ENCODE assay signal across 13 mouse cellular contexts in genomic region chr5:111122332-111123049, GRCm38 (mm10).
DNase-seq lines count a peak whose midpoint lies in the region; ATAC-seq and TF ChIP-seq lines count a peak whose summit lies in the region.
"Had no signal": no experiment of that assay in that cellular context is flagged by ENCODE, and none has a peak within 500 bp of the region (broad histone marks: within the 10 kb centered on the region; RNA-seq: fewer than 3 reads in every experiment).

No protein-coding gene starts in this region.

- no peak for ATAC-seq in forebrain, embryonic 13.5 days
- no peak for ATAC-seq in forebrain, embryonic 11.5 days (replicated peaks; ENCODE audit: low FRiP score)
- no peak for ATAC-seq in neural tube, embryonic 15.5 days (ENCODE audit: low FRiP score)
- ATAC-seq in forebrain, postnatal 0 days = no peak
- ATAC-seq: liver, postnatal 0 days had no signal

- H3K4me2 ChIP-seq in forebrain, embryonic 13.5 days = no peak overlapping the region
- H3K4me2 ChIP-seq in forebrain, embryonic 11.5 days (ENCODE audit: low read depth, low read length, severe bottlenecking) = no peak overlapping the region
- no peak overlapping the region for H3K4me2 ChIP-seq in neural tube, embryonic 15.5 days
- 0 out of 2 replicates have a peak overlapping the region, but pooled peaks have one; percentile 16 for H3K4me2 ChIP-seq in forebrain, postnatal 0 days (ENCODE audit: low read depth)
- H3K4me2 ChIP-seq: limb, embryonic 13.5 days had no signal

- H3K27ac ChIP-seq in forebrain, embryonic 13.5 days = peak overlapping the region; percentile 41
- H3K27ac ChIP-seq in forebrain, embryonic 11.5 days (ENCODE audit: low read depth, low read length) = no peak overlapping the region
- peak overlapping the region; percentile 63 for H3K27ac ChIP-seq in neural tube, embryonic 15.5 days (replicated peaks)
- peak overlapping the region; percentile 73; the same call in 1 of the 2 replicates for H3K27ac ChIP-seq in forebrain, postnatal 0 days (ENCODE audit: low read depth, low read length)
- H3K27ac ChIP-seq: kidney, postnatal 0 days; limb, embryonic 13.5 days had no signal

- no peak for TF ChIP-seq CTCF in forebrain, postnatal 0 days (IDR thresholded peaks at IDR 0.05; ENCODE audit: low read depth)

- no peak overlapping the region for H3K9ac ChIP-seq in forebrain, embryonic 13.5 days
- no peak overlapping the region for H3K9ac ChIP-seq in forebrain, embryonic 11.5 days (ENCODE audit: low read length)
- no peak overlapping the region for H3K9ac ChIP-seq in neural tube, embryonic 15.5 days (replicated peaks)
- H3K9ac ChIP-seq in forebrain, postnatal 0 days = no peak overlapping the region
- H3K9ac ChIP-seq: limb, embryonic 13.5 days; liver, postnatal 0 days had no signal

- no peaks in the 10 kb centered on the region for H3K9me3 ChIP-seq in forebrain, embryonic 13.5 days (replicated peaks)
- no peaks in the 10 kb centered on the region for H3K9me3 ChIP-seq in forebrain, embryonic 11.5 days (ENCODE audit: control insufficient read depth, low read length)
- H3K9me3 ChIP-seq in neural tube, embryonic 15.5 days (replicated peaks) = no peaks in the 10 kb centered on the region
- H3K9me3 ChIP-seq in forebrain, postnatal 0 days (ENCODE audit: low read length) = no peaks in the 10 kb centered on the region
- H3K9me3 ChIP-seq: limb, embryonic 13.5 days had no signal

- no peak for DNase-seq in forebrain, embryonic 11.5 days (ENCODE audit: low spot score)
- no peak for DNase-seq in neural tube, embryonic 10.5 days (ENCODE audit: extremely low spot score, low spot score)
- DNase-seq in forebrain, postnatal 0 days = peak; percentile 32
- no peak for DNase-seq in embryo, embryonic 10 days (ENCODE audit: low spot score)
- DNase-seq in c-Kit-positive CD71-positive TER-119-positive erythroid progenitor cells, embryonic 14.5 days (ENCODE audit: low spot score) = no peak
- no peak for DNase-seq in layer of hippocampus, adult 11-12 months (ENCODE audit: low spot score)
- DNase-seq: cerebellum, adult 11 months; liver, postnatal 0 days had no signal

- H3K4me3 ChIP-seq in forebrain, embryonic 13.5 days = no peak overlapping the region
- no peak overlapping the region for H3K4me3 ChIP-seq in forebrain, embryonic 11.5 days (ENCODE audit: low read depth, low read length)
- no peak overlapping the region for H3K4me3 ChIP-seq in neural tube, embryonic 15.5 days (replicated peaks)
- H3K4me3 ChIP-seq in forebrain, postnatal 0 days (ENCODE audit: low read depth, low read length) = no peak overlapping the region
- H3K4me3 ChIP-seq: erythroblast, embryonic 14.5 days; limb, embryonic 13.5 days had no signal

- peaks cover 58% of the 10 kb centered on the region for H3K4me1 ChIP-seq in forebrain, embryonic 13.5 days
- peaks cover 10% of the 10 kb centered on the region; the same call in 1 of the 2 replicates for H3K4me1 ChIP-seq in forebrain, embryonic 11.5 days (replicated peaks; ENCODE audit: control insufficient read depth, insufficient read depth, low read length)
- H3K4me1 ChIP-seq in neural tube, embryonic 15.5 days = peaks cover 56% of the 10 kb centered on the region
- H3K4me1 ChIP-seq in forebrain, postnatal 0 days (ENCODE audit: insufficient read depth) = peaks cover 26% of the 10 kb centered on the region

- no peaks in the 10 kb centered on the region for H3K27me3 ChIP-seq in forebrain, embryonic 13.5 days
- H3K27me3 ChIP-seq in forebrain, embryonic 11.5 days (ENCODE audit: control insufficient read depth, insufficient read depth, low read length) = no peaks in the 10 kb centered on the region
- no peaks in the 10 kb centered on the region for H3K27me3 ChIP-seq in neural tube, embryonic 15.5 days (replicated peaks)
- no peaks in the 10 kb centered on the region for H3K27me3 ChIP-seq in forebrain, postnatal 0 days (ENCODE audit: insufficient read depth, low read length)

- no peaks in the 10 kb centered on the region for H3K36me3 ChIP-seq in forebrain, embryonic 13.5 days (ENCODE audit: poor library complexity, severe bottlenecking)
- H3K36me3 ChIP-seq in forebrain, embryonic 11.5 days (ENCODE audit: control insufficient read depth, insufficient read depth, low read length) = no peaks in the 10 kb centered on the region
- H3K36me3 ChIP-seq in neural tube, embryonic 15.5 days = no peaks in the 10 kb centered on the region
- H3K36me3 ChIP-seq in forebrain, postnatal 0 days (ENCODE audit: insufficient read depth) = peaks cover 2% of the 10 kb centered on the region; the same call in 1 of the 2 replicates

- 47% methylated on average over 9 of the region's 9 CpGs for WGBS in forebrain, embryonic 13.5 days
- 78% methylated on average over 9 of the region's 9 CpGs for WGBS in forebrain, embryonic 11.5 days
- 49% methylated on average over 9 of the region's 9 CpGs for WGBS in neural tube, embryonic 15.5 days
- 35% methylated on average over 9 of the region's 9 CpGs for WGBS in forebrain, postnatal 0 days
